Mouse (Mus musculus): ENCODE data around the gene Olfr766-ps1. TPM values are rescaled to one million over a fixed set of nuclear protein-coding genes. Genes with fewer than 3 reads are reported as not detected.
"Not testable (repeated sequence)": the region's sequence is repeated elsewhere in the genome, so short reads cannot be mapped to it uniquely, and the experiment has no call there.

Gene Olfr766-ps1
- polyA plus RNA-seq (2012; rRNA removed) (not detected in 2 replicates), polyA plus RNA-seq (2014; fragmentation: Nextera tagmentation; extraction: Ambion mirVana) (not detected in 2 replicates)

- Histone ChIP-seq H3K27ac (no peak within 1 kb of the TSS), H3K4me3 (ENCODE audit: insufficient read depth in 1 of 2, low read depth in 2 of 2, low read length in 2 of 2) (no peak within 1 kb of the TSS), H3K9me3 (ENCODE audit: control insufficient read depth, low read length) (no peaks in the 10 kb centered on the region), H3K4me1 (replicated peaks; ENCODE audit: control insufficient read depth in 2 of 2, insufficient read depth in 2 of 2, low read length in 1 of 2) (no peaks in the 10 kb centered on the region), H3K9ac (replicated peaks) (no peak within 1 kb of the TSS), H3K36me3 (replicated peaks; ENCODE audit: control insufficient read depth, insufficient read depth, low read depth) (no peaks in the 10 kb centered on the region), H3K27me3 (ENCODE audit: control insufficient read depth, insufficient read depth, low read length) (no peaks in the 10 kb centered on the region), H3K4me2 (ENCODE audit: low read depth) (no peak within 1 kb of the TSS)
- TF ChIP-seq CTCF (IDR thresholded peaks at IDR 0.05; ENCODE audit: low read depth) (no peak), EP300 (IDR thresholded peaks at IDR 0.05; ENCODE audit: low read depth) (no peak)
- DNase-seq (ENCODE audit: low read depth in 3 of 3, low spot score in 3 of 3) (no peak), ATAC-seq (ENCODE audit: insufficient read depth) (no peak)
- WGBS (ENCODE audit: insufficient replicate concordance), result 57% methylated on average over 2 of the region's 2 CpGs
Measured at GRCm38 (mm10) chr10:129068877-129069276, at the start of gene Olfr766-ps1. Gene Olfr766-ps1, minus strand, starts transcription at chr10:129068977.

- TF ChIP-seq CTCF (IDR thresholded peaks at IDR 0.05; ENCODE audit: low read depth) (no peak), EP300 (IDR thresholded peaks at IDR 0.05; ENCODE audit: low read depth) (no peak)
- Histone ChIP-seq H3K4me1 (replicated peaks; ENCODE audit: control insufficient read depth in 2 of 2, insufficient read depth in 2 of 2, low read length in 1 of 2) (no peaks in the 10 kb centered on the region), H3K36me3 (replicated peaks; ENCODE audit: control insufficient read depth, insufficient read depth, low read depth) (no peaks in the 10 kb centered on the region), H3K9me3 (ENCODE audit: control insufficient read depth, low read length) (no peaks in the 10 kb centered on the region; the same call in 1 of the 2 replicates), H3K9ac (replicated peaks) (no peak within 1 kb of the TSS), H3K27ac (no peak within 1 kb of the TSS), H3K4me3 (ENCODE audit: insufficient read depth in 1 of 2, low read depth in 2 of 2, low read length in 2 of 2) (no peak within 1 kb of the TSS), H3K27me3 (ENCODE audit: control insufficient read depth, insufficient read depth, low read length) (no peaks in the 10 kb centered on the region), H3K4me2 (ENCODE audit: low read depth) (no peak within 1 kb of the TSS)
- WGBS (ENCODE audit: insufficient replicate concordance), result 66% methylated on average over 2 of the region's 2 CpGs
- no peak for ATAC-seq (ENCODE audit: insufficient read depth)
- no peak for DNase-seq (ENCODE audit: low read depth in 3 of 3, low spot score in 3 of 3)
Measured at GRCm38 (mm10) chr10:129117761-129118160, 49.0 kb upstream of the Olfr766-ps1 start, which contains the start of gene Olfr769. Gene Olfr769, minus strand, starts transcription at chr10:129117861.

DNA sequence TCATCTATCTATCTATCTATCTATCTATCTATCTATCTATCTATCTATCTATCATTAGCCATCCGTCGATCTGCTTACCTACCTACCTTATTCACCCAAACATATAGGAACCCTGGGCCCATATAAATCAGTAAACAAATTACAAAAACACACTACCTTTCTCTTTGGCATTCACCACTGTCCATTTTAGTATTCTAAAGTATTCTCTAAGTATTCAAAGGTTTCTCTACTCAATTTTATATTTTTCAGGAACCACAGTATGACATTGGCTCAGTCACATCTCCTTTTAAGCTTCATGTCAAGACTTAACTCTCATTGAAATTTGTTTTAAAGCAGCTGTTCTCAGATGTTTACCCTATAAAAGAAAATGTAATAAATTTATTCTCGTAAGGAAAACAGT lies 46.4 kb upstream of the Olfr766-ps1 start:
- TF ChIP-seq EP300 (IDR thresholded peaks at IDR 0.05; ENCODE audit: low read depth) (no peak), CTCF (IDR thresholded peaks at IDR 0.05; ENCODE audit: low read depth) (no peak)
- Histone ChIP-seq H3K36me3 (replicated peaks; ENCODE audit: control insufficient read depth, insufficient read depth, low read depth) (no peaks in the 10 kb centered on the region), H3K4me3 (ENCODE audit: insufficient read depth in 1 of 2, low read depth in 2 of 2, low read length in 2 of 2) (no peak overlapping the region), H3K9ac (replicated peaks) (no peak overlapping the region), H3K4me1 (replicated peaks; ENCODE audit: control insufficient read depth in 2 of 2, insufficient read depth in 2 of 2, low read length in 1 of 2) (no peaks in the 10 kb centered on the region), H3K4me2 (ENCODE audit: low read depth) (no peak overlapping the region), H3K9me3 (ENCODE audit: control insufficient read depth, low read length) (no peaks in the 10 kb centered on the region; the same call in 1 of the 2 replicates), H3K27ac (no peak overlapping the region), H3K27me3 (ENCODE audit: control insufficient read depth, insufficient read depth, low read length) (no peaks in the 10 kb centered on the region)
- WGBS (ENCODE audit: insufficient replicate concordance), result 83% methylated on average over 3 of the region's 3 CpGs
- ATAC-seq (ENCODE audit: insufficient read depth), result no peak
- no peak for DNase-seq (ENCODE audit: low read depth in 3 of 3, low spot score in 3 of 3)

DNA sequence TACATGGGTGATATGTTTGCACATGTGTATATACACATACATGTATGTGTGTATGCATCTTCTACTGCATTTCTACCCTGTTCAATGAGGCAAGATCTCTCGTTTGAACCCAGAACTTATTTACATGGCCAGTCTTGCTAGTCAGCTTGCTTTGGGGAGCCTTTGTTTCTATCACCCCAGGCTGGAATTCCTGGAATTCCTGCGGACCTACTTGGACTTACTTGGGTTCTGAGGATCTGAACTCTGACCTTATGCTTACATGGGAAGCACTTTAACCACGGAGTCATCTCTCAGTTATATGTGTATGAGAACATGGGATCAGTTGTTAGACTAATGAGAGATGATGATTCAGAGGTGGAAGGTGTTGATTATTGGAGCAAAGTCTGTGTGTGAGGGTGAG lies 32.5 kb upstream of the Olfr766-ps1 start:
- Histone ChIP-seq H3K9ac (replicated peaks) (no peak overlapping the region), H3K4me2 (ENCODE audit: low read depth) (no peak overlapping the region), H3K4me3 (ENCODE audit: insufficient read depth in 1 of 2, low read depth in 2 of 2, low read length in 2 of 2) (no peak overlapping the region), H3K36me3 (replicated peaks; ENCODE audit: control insufficient read depth, insufficient read depth, low read depth) (no peaks in the 10 kb centered on the region), H3K9me3 (ENCODE audit: control insufficient read depth, low read length) (no peaks in the 10 kb centered on the region), H3K27ac (no peak overlapping the region), H3K4me1 (replicated peaks; ENCODE audit: control insufficient read depth in 2 of 2, insufficient read depth in 2 of 2, low read length in 1 of 2) (no peaks in the 10 kb centered on the region), H3K27me3 (ENCODE audit: control insufficient read depth, insufficient read depth, low read length) (no peaks in the 10 kb centered on the region)
- ATAC-seq (ENCODE audit: insufficient read depth) (no peak), DNase-seq (ENCODE audit: low read depth in 3 of 3, low spot score in 3 of 3) (no peak)
- TF ChIP-seq CTCF (IDR thresholded peaks at IDR 0.05; ENCODE audit: low read depth) (no peak), EP300 (IDR thresholded peaks at IDR 0.05; ENCODE audit: low read depth) (no peak)
- WGBS (ENCODE audit: insufficient replicate concordance), result 32% methylated on average over 3 of the region's 3 CpGs

DNA sequence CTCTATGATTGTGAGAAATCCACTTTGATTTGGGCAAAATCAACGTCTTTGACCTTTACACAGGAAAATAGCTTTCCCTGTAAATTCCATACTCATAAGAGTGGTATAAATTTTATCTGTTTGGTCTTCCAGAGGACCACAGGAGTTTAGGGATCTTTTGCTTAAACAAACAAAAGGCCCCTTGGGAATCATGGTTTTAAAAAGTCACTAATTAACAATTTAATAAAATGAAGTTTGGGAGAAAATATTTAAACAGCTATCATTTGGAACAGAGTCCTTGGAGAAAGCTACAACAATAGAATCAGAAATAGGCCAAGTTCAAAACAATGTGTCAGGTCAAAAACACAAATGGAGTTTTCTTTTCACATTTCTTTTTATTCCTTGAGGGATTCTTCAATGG lies 30.5 kb upstream of the Olfr766-ps1 start, which contains the start of gene Olfr768:
TSS of gene Olfr768 (minus strand) at position 101 of the 400 bp plus-strand sequence.
- ATAC-seq (ENCODE audit: insufficient read depth), result no peak
- H3K4me3 ChIP-seq (ENCODE audit: insufficient read depth in 1 of 2, low read depth in 2 of 2, low read length in 2 of 2), result no peak within 1 kb of the TSS

GRCm38 (mm10) chr10:129082810-129083209 lies 14.0 kb upstream of the Olfr766-ps1 start, which contains the start of gene Olfr767:
Gene Olfr767, minus strand, starts transcription at chr10:129082910.
- not testable (repeated sequence) for H3K27ac ChIP-seq; H3K4me3 ChIP-seq (ENCODE audit: insufficient read depth in 1 of 2, low read depth in 2 of 2, low read length in 2 of 2); H3K4me1 ChIP-seq (replicated peaks; ENCODE audit: control insufficient read depth in 2 of 2, insufficient read depth in 2 of 2, low read length in 1 of 2); H3K9ac ChIP-seq (replicated peaks); H3K27me3 ChIP-seq (ENCODE audit: control insufficient read depth, insufficient read depth, low read length); DNase-seq (ENCODE audit: low read depth in 3 of 3, low spot score in 3 of 3); H3K4me2 ChIP-seq (ENCODE audit: low read depth); H3K9me3 ChIP-seq (ENCODE audit: control insufficient read depth, low read length); ATAC-seq (ENCODE audit: insufficient read depth); H3K36me3 ChIP-seq (replicated peaks; ENCODE audit: control insufficient read depth, insufficient read depth, low read depth)

More for the DNA sequence above, 30.5 kb upstream of the Olfr766-ps1 start, which contains the start of gene Olfr768:
- no peak for DNase-seq (ENCODE audit: low read depth in 3 of 3, low spot score in 3 of 3)
- H3K27ac ChIP-seq, result no peak within 1 kb of the TSS
- H3K9me3 ChIP-seq (ENCODE audit: control insufficient read depth, low read length), result no peaks in the 10 kb centered on the region
- no peaks in the 10 kb centered on the region for H3K36me3 ChIP-seq (replicated peaks; ENCODE audit: control insufficient read depth, insufficient read depth, low read depth)
- 48% methylated on average over 1 of the region's 1 CpGs for WGBS (ENCODE audit: insufficient replicate concordance)
- H3K4me2 ChIP-seq (ENCODE audit: low read depth), result no peak within 1 kb of the TSS
- TF ChIP-seq CTCF (IDR thresholded peaks at IDR 0.05; ENCODE audit: low read depth) (no peak), EP300 (IDR thresholded peaks at IDR 0.05; ENCODE audit: low read depth) (no peak)
- no peaks in the 10 kb centered on the region for H3K27me3 ChIP-seq (ENCODE audit: control insufficient read depth, insufficient read depth, low read length)
- H3K9ac ChIP-seq (replicated peaks), result no peak within 1 kb of the TSS
- no peaks in the 10 kb centered on the region for H3K4me1 ChIP-seq (replicated peaks; ENCODE audit: control insufficient read depth in 2 of 2, insufficient read depth in 2 of 2, low read length in 1 of 2)

DNA sequence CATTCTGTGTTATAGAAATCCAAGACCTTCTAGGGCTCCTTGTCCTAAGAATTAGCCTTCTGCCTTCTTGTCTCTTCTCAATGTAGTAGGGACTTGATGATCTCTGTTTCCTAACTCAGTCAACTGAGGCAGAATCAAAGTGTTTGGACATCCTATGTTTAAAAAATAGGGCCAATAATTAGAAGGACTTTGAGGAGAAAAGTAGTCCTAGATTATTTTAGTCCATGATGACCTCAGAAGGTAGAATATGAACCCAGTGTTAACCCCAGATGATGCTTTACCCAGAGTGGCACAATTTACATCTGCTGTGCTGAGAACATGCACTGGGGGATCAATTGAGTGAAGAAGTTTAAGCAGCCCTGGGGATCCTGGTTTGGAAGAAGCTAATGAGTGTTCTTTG lies 18.9 kb downstream of the Olfr766-ps1 start, which contains the start of gene Olfr765:
TSS of gene Olfr765 (minus strand) at position 101 of the 400 bp plus-strand sequence.
- not testable (repeated sequence) for H3K9me3 ChIP-seq (ENCODE audit: control insufficient read depth, low read length); H3K27ac ChIP-seq; DNase-seq (ENCODE audit: low read depth in 3 of 3, low spot score in 3 of 3); H3K4me2 ChIP-seq (ENCODE audit: low read depth); H3K4me1 ChIP-seq (replicated peaks; ENCODE audit: control insufficient read depth in 2 of 2, insufficient read depth in 2 of 2, low read length in 1 of 2); H3K36me3 ChIP-seq (replicated peaks; ENCODE audit: control insufficient read depth, insufficient read depth, low read depth); H3K27me3 ChIP-seq (ENCODE audit: control insufficient read depth, insufficient read depth, low read length); H3K4me3 ChIP-seq (ENCODE audit: insufficient read depth in 1 of 2, low read depth in 2 of 2, low read length in 2 of 2); ATAC-seq (ENCODE audit: insufficient read depth); H3K9ac ChIP-seq (replicated peaks)
